ENCODE assay signal across 8 mouse cellular contexts in genomic region chr5:41884563-41884962, GRCm38 (mm10). TPM values are rescaled to one million over a fixed set of nuclear protein-coding genes. Genes with fewer than 3 reads are reported as not detected.
DNase-seq lines count a peak whose midpoint lies in the region; ATAC-seq and TF ChIP-seq lines count a peak whose summit lies in the region.

No protein-coding gene starts in this region.

- no peak overlapping the region for H3K4me2 ChIP-seq in lung, postnatal 0 days (replicated peaks; ENCODE audit: low read depth, low read length)

- no peak overlapping the region for H3K27ac ChIP-seq in MEL (ENCODE audit: control insufficient read depth, low read depth, low read length)
- H3K27ac ChIP-seq in lung, postnatal 0 days (ENCODE audit: low read length) = no peak overlapping the region

- no peak overlapping the region for H3K4me3 ChIP-seq in MEL (ENCODE audit: control insufficient read depth in 1 of 2, insufficient read depth in 1 of 2, low read depth in 2 of 2, low read length in 2 of 2)
- no peak overlapping the region for H3K4me3 ChIP-seq in lung, postnatal 0 days (ENCODE audit: low read depth, low read length)

- 18% methylated on average over 12 of the region's 12 CpGs for WGBS in lung, postnatal 0 days

- peaks cover 0 to 2% of the 10 kb centered on the region in 2 experiments; a peak in 1 of 4 replicates for H3K4me1 ChIP-seq in MEL (ENCODE audit: control insufficient read depth in 1 of 2, insufficient read depth in 2 of 2, low read length in 2 of 2)
- no peaks in the 10 kb centered on the region for H3K4me1 ChIP-seq in lung, postnatal 0 days (ENCODE audit: insufficient read depth, low read depth, low read length)

- no peak for ATAC-seq in lung, postnatal 0 days

- no peaks in the 10 kb centered on the region for H3K9me3 ChIP-seq in MEL (replicated peaks; ENCODE audit: insufficient read depth, low read length)
- H3K9me3 ChIP-seq in lung, postnatal 0 days (ENCODE audit: low read length) = no peaks in the 10 kb centered on the region

- TF ChIP-seq EP300 in MEL (IDR thresholded peaks at IDR 0.05; ENCODE audit: low read depth in 1 of 2, low read length in 2 of 2) = no peak
- no peak for TF ChIP-seq EP300 in lung, postnatal 0 days (IDR thresholded peaks at IDR 0.05)

- peak; percentile 57 for TF ChIP-seq RAD21 in MEL (IDR thresholded peaks at IDR 0.05; ENCODE audit: low read depth, low read length)

- no peaks in the 10 kb centered on the region; a peak in 2 of 4 replicates for H3K27me3 ChIP-seq in MEL (ENCODE audit: control insufficient read depth in 1 of 2, insufficient read depth in 2 of 2, low read length in 2 of 2)
- H3K27me3 ChIP-seq in lung, postnatal 0 days (replicated peaks; ENCODE audit: insufficient read depth, low read length) = no peaks in the 10 kb centered on the region

- DNase-seq in gastrocnemius, postnatal 10 days = peak; percentile 50
- no peak for DNase-seq in gastrocnemius, postnatal 25 days
- DNase-seq in MEL (ENCODE audit: low read depth, low spot score) = peak; percentile 74
- DNase-seq in cerebellum, adult 8-10 months = peak; percentile 63
- peak; percentile 49 to 75 for DNase-seq in frontal cortex, postnatal 36 days (ENCODE audit: low spot score in 2 of 2)
- DNase-seq in layer of hippocampus, adult 11-12 months (ENCODE audit: low spot score) = peak; percentile 75
- peak; percentile 55 for DNase-seq in lung, postnatal 0 days (ENCODE audit: low spot score)
- peak; percentile 52 to 68 for DNase-seq in right cerebral cortex, postnatal 10 days (ENCODE audit: low spot score in 2 of 2)

- no peaks in the 10 kb centered on the region for H3K79me2 ChIP-seq in MEL (ENCODE audit: control insufficient read depth, insufficient read depth, low read length, poor library complexity)

- H3K36me3 ChIP-seq in MEL (ENCODE audit: control insufficient read depth in 1 of 2, insufficient read depth in 2 of 2, low read length in 2 of 2) = no peaks in the 10 kb centered on the region; a peak in 1 of 4 replicates
- no peaks in the 10 kb centered on the region for H3K36me3 ChIP-seq in lung, postnatal 0 days (ENCODE audit: insufficient read depth, low read length)

- TF ChIP-seq POLR2A in MEL (IDR thresholded peaks at IDR 0.05; ENCODE audit: control insufficient read depth in 1 of 2, insufficient read depth in 1 of 2, low read depth in 1 of 2, low read length in 2 of 2, poor library complexity in 1 of 2) = no peak

- peak; percentile 72 to 81 (median 73) for TF ChIP-seq CTCF in MEL (IDR thresholded peaks at IDR 0.05 in 2 of 3, conservative IDR thresholded peaks at IDR 0.05 in 1 of 3; ENCODE audit: control insufficient read depth in 1 of 3, insufficient read depth in 1 of 3, low read depth in 2 of 3, low read length in 3 of 3, poor library complexity in 1 of 3, severe bottlenecking in 1 of 3)
- TF ChIP-seq CTCF in lung, postnatal 0 days (IDR thresholded peaks at IDR 0.05) = peak; percentile 79

- H3K9ac ChIP-seq in MEL (ENCODE audit: control insufficient read depth, low read depth, low read length, poor library complexity, severe bottlenecking) = no peak overlapping the region
- H3K9ac ChIP-seq in lung, postnatal 0 days (replicated peaks; ENCODE audit: low read depth) = no peak overlapping the region

TF ChIP-seq in MEL, 35 proteins besides CTCF, POLR2A, EP300 and RAD21:
- peak; percentile 52 for TF ChIP-seq SMC3 (IDR thresholded peaks at IDR 0.05; ENCODE audit: low read depth, low read length)
- TF ChIP-seq MAX (IDR thresholded peaks at IDR 0.05; ENCODE audit: low read length) = no peak
- no peak for TF ChIP-seq USF1 (IDR thresholded peaks at IDR 0.05; ENCODE audit: low read depth, low read length)

RNA-seq across cellular contexts. Expression of gene Bod1l, which starts 40.4 kb away (rescaled TPM):
- 10 to 100 TPM; 14.9 to 18.6 TPM for total RNA-seq in gastrocnemius, postnatal 10 days (2021)
- 10 to 100 TPM; 13.0 to 14.0 TPM for total RNA-seq in gastrocnemius, postnatal 25 days (2021)
- 20.7 and 23.8 TPM in 2 replicates for total RNA-seq in MEL (2012; rRNA removed)
- 100 to 1,000 TPM in 1 of 2 experiments, 10 to 100 TPM in 1; 23.8 to 472 TPM for polyA plus RNA-seq in MEL (2012; ENCODE audit: insufficient read depth in 1 of 2, insufficient read length in 2 of 2, low read depth in 1 of 2, low replicate concordance in 2 of 2, missing spikeins in 1 of 2)
- polyA plus RNA-seq in lung, postnatal 0 days (2015; fragmentation: Nextera tagmentation; extraction: Ambion mirVana) = 19.7 and 22.3 TPM in 2 replicates
